Mouse (Mus musculus) CH12.LX (cell line): ENCODE results near the gene Runx2. TPM values are rescaled to one million over a fixed set of nuclear protein-coding genes. Genes with fewer than 3 reads are reported as not detected.

Source experiments
- DNase-seq: peaks from one replicate; pipeline ENCODE4 v3.0.0-alpha.2; 2013; ENCODE audit errors: extremely low read depth
- H3K27ac ChIP-seq: 2 replicates; pipeline ENCODE4 v1.5.1; 2012; ENCODE audit warnings: low read depth, mild to moderate bottlenecking, control low read depth, moderate library complexity; ENCODE audit not compliant: insufficient read depth
- H3K27me3 ChIP-seq: replicated peaks from 2 replicates; pipeline ENCODE3; 2012; ENCODE audit warnings: inconsistent platforms
- H3K36me3 ChIP-seq, 2 experiments: replicated peaks in 1 of 2; 2 replicates each; pipeline versions ENCODE3 to v1.6.1; 2012; ENCODE audit warnings: inconsistent platforms in 1 of 2, low read length in 1 of 2, mild to moderate bottlenecking in 1 of 2, mixed read lengths in 1 of 2, moderate library complexity in 1 of 2; ENCODE audit not compliant: control insufficient read depth in 1 of 2, insufficient read depth in 1 of 2
- H3K4me1 ChIP-seq, 2 experiments: 2 replicates each; pipeline ENCODE4 v1.6.1; 2012; ENCODE audit warnings: inconsistent platforms in 1 of 2, moderate library complexity in 1 of 2; ENCODE audit not compliant: insufficient read depth in 2 of 2, control insufficient read depth in 1 of 2
- H3K4me2 ChIP-seq: 2 replicates; pipeline ENCODE4 v1.6.1; 2012; ENCODE audit warnings: low read depth, mild to moderate bottlenecking, control low read depth; ENCODE audit not compliant: poor library complexity, insufficient read depth, severe bottlenecking
- H3K4me3 ChIP-seq, 3 experiments: fragments of 150-350 bp in 1 of 3; sonication (generic) in 1 of 3; replicated peaks in 1 of 3; 2 replicates each; pipeline versions ENCODE3 to v1.5.1; 2011 to 2012; ENCODE audit warnings: low read depth in 2 of 3, low read length in 2 of 3, mild to moderate bottlenecking in 2 of 3, moderate library complexity in 2 of 3, control low read depth in 1 of 3, improper control_type of control experiment in 1 of 3, inconsistent platforms in 1 of 3, mixed read lengths in 1 of 3; ENCODE audit not compliant: poor library complexity in 1 of 3
- H3K79me2 ChIP-seq: replicated peaks from 2 replicates; pipeline ENCODE4 v1.6.1; 2012; ENCODE audit warnings: mild to moderate bottlenecking, moderate library complexity; ENCODE audit not compliant: control insufficient read depth, poor library complexity, insufficient read depth, severe bottlenecking; ENCODE audit errors: extremely low read depth
- H3K9ac ChIP-seq: 2 replicates; pipeline ENCODE4 v1.6.1; 2012; ENCODE audit warnings: low read depth, mild to moderate bottlenecking, control low read depth, moderate library complexity; ENCODE audit not compliant: insufficient read depth
- H3K9me3 ChIP-seq: replicated peaks from 2 replicates; pipeline ENCODE3; 2012; ENCODE audit warnings: low read length, inconsistent platforms, mixed read lengths
- BHLHE40 ChIP-seq: IDR thresholded peaks from 2 replicates; pipeline ENCODE4 v1.6.1; 2011; ENCODE audit warnings: mild to moderate bottlenecking, low read depth, low read length, improper control_type of control experiment
- CHD1 ChIP-seq: IDR thresholded peaks from 2 replicates; pipeline ENCODE4 v1.6.1; 2012; ENCODE audit warnings: low read depth, low read length, improper control_type of control experiment, inconsistent platforms
- CHD2 ChIP-seq: IDR thresholded peaks from 2 replicates; pipeline ENCODE4 v1.6.1; 2011; ENCODE audit warnings: low read length, improper control_type of control experiment
- CTCF ChIP-seq, 2 experiments: IDR thresholded peaks in 1 of 2; conservative IDR thresholded peaks in 1 of 2; 2 replicates each; pipeline ENCODE4 v1.5.1; 2011 to 2012; ENCODE audit warnings: low read depth in 2 of 2, low read length in 2 of 2, improper control_type of control experiment in 1 of 2, inconsistent platforms in 1 of 2, mild to moderate bottlenecking in 1 of 2, moderate library complexity in 1 of 2
- E2F4 ChIP-seq: IDR thresholded peaks from 2 replicates; pipeline ENCODE4 v1.6.1; 2011; ENCODE audit warnings: low read depth, low read length, improper control_type of control experiment; ENCODE audit not compliant: insufficient replicate concordance
- EP300 ChIP-seq: IDR thresholded peaks from 2 replicates; pipeline ENCODE4 v1.6.1; 2011; ENCODE audit warnings: low read length, improper control_type of control experiment
- GABPA ChIP-seq: IDR thresholded peaks from 2 replicates; pipeline ENCODE4 v1.6.1; 2012; ENCODE audit warnings: low read depth, low read length, improper control_type of control experiment, inconsistent platforms; ENCODE audit not compliant: insufficient replicate concordance
- HCFC1 ChIP-seq: IDR thresholded peaks from 2 replicates; pipeline ENCODE4 v1.6.1; 2012; ENCODE audit warnings: low read depth, mild to moderate bottlenecking, inconsistent platforms, low read length, improper control_type of control experiment
- IRF4 ChIP-seq: IDR thresholded peaks from 2 replicates; pipeline ENCODE4 v1.6.1; 2014; ENCODE audit warnings: low read depth, mild to moderate bottlenecking, inconsistent platforms, low read length, improper control_type of control experiment
- JUND ChIP-seq: conservative IDR thresholded peaks from 2 replicates; pipeline ENCODE4 v1.6.1; 2011; ENCODE audit warnings: low read depth, low read length, improper control_type of control experiment
- MXI1 ChIP-seq: IDR thresholded peaks from 2 replicates; pipeline ENCODE4 v1.6.1; 2011; ENCODE audit warnings: mild to moderate bottlenecking, low read depth, low read length, improper control_type of control experiment
- PAX5 ChIP-seq: IDR thresholded peaks from 2 replicates; pipeline ENCODE4 v1.6.1; 2012; ENCODE audit warnings: low read length, inconsistent platforms, mixed read lengths
- TCF12 ChIP-seq: IDR thresholded peaks from 2 replicates; pipeline ENCODE4 v1.6.1; 2014; ENCODE audit warnings: low read depth, mild to moderate bottlenecking, inconsistent platforms, low read length, improper control_type of control experiment
- UBTF ChIP-seq: IDR thresholded peaks from 2 replicates; pipeline ENCODE4 v1.6.1; 2012; ENCODE audit warnings: low read depth, mild to moderate bottlenecking, inconsistent platforms, low read length, improper control_type of control experiment, moderate library complexity
- USF2 ChIP-seq: conservative IDR thresholded peaks from 2 replicates; pipeline ENCODE4 v1.6.1; 2011; ENCODE audit warnings: low read depth, low read length, improper control_type of control experiment
- ZC3H11A ChIP-seq: IDR thresholded peaks from 2 replicates; pipeline ENCODE4 v1.6.1; 2012; ENCODE audit warnings: low read depth, mild to moderate bottlenecking, inconsistent platforms, low read length, improper control_type of control experiment
- dilution Hi-C: fragments of 300-500 bp; cut with MboI; formaldehyde crosslinking; loops from 2 replicates; pipeline ENCODE4 v1.14.3; 2020; ENCODE audit warnings: low sequenced_read_pairs; ENCODE audit not compliant: extremely low pct_unique_long_range_greater_than_20kb, extremely low pct_ligation_motif_present
- in situ Hi-C: fragments of 300-500 bp; cut with MboI; formaldehyde crosslinking; loops from 3 replicates; pipeline ENCODE4 v1.14.3; 2019; ENCODE audit warnings: low sequenced_read_pairs, low pct_ligation_motif_present, low pct_unique_long_range_greater_than_20kb, mixed read lengths
- polyA plus RNA-seq: library from polyadenylated mRNA; unstranded; fragments of >175 nt; gene quantifications from 2 replicates; pipeline ENCODE4 v1.2.1, GENCODE M21; 2012; ENCODE audit warnings: low read depth; ENCODE audit not compliant: insufficient read length
- total RNA-seq, 2 experiments: library from RNA; depleted of rRNA; stranded (reverse); fragments of 300-350 nt in 1 of 2; fragments of >200 nt in 1 of 2; gene quantifications; 2 replicates each; pipeline ENCODE4 v1.2.3; 2012 to 2014

Runx2 gene
- total and polyA plus RNA-seq, 3 experiments = 0.70 to 1.4 (median 1.1) TPM

GRCm38 (mm10) chr17:44570899-44571298, 243.7 kb downstream of the Runx2 start:
- H3K9ac ChIP-seq = no peak overlapping the region
- no peak for DNase-seq
- no peaks in the 10 kb centered on the region for H3K9me3 ChIP-seq
- H3K36me3 ChIP-seq = no peaks in the 10 kb centered on the region
- no peaks in the 10 kb centered on the region for H3K79me2 ChIP-seq
- H3K27me3 ChIP-seq = no peaks in the 10 kb centered on the region
- peaks cover 12 to 14% of the 10 kb centered on the region in 2 experiments for H3K4me1 ChIP-seq
- dilution Hi-C loops (no loop called here), in situ Hi-C loops (loop anchor here (25.0 kb wide), 1 partner anchor 466 kb away; no protein-coding TSS in a partner anchor)
- TF ChIP-seq UBTF = no peak
- no peak overlapping the region for H3K27ac ChIP-seq
- H3K4me3 ChIP-seq = no peak overlapping the region
- H3K4me2 ChIP-seq = no peak overlapping the region

- H3K4me3 ChIP-seq = no peak overlapping the region
- no peaks in the 10 kb centered on the region for H3K79me2 ChIP-seq
- no peaks in the 10 kb centered on the region for H3K27me3 ChIP-seq
- no peak for DNase-seq
- in situ Hi-C loops = loop anchor here (25.0 kb wide), 1 partner anchor 468 kb away; no protein-coding TSS in a partner anchor
- peaks cover 22 to 30% of the 10 kb centered on the region in 2 experiments for H3K4me1 ChIP-seq
- dilution Hi-C loops = no loop called here
- no peak overlapping the region for H3K9ac ChIP-seq
- no peaks in the 10 kb centered on the region for H3K36me3 ChIP-seq
- H3K27ac ChIP-seq = no peak overlapping the region
- H3K4me2 ChIP-seq = no peak overlapping the region
- H3K9me3 ChIP-seq = no peaks in the 10 kb centered on the region
- TF ChIP-seq TCF12 = no peak
- TF ChIP-seq GABPA = no peak
- no peak for TF ChIP-seq PAX5
- no peak for TF ChIP-seq ZC3H11A
- no peak for TF ChIP-seq CHD1
- no peak for TF ChIP-seq UBTF
- no peak for TF ChIP-seq USF2
- no peak for TF ChIP-seq CTCF (conservative IDR thresholded peaks at IDR 0.05 in 1 of 2, IDR thresholded peaks at IDR 0.05 in 1 of 2; ENCODE audit: low read depth in 2 of 2, low read length in 2 of 2)
- TF ChIP-seq EP300 = no peak
- TF ChIP-seq JUND = no peak
- no peak for TF ChIP-seq CHD2
- no peak for TF ChIP-seq BHLHE40
- no peak for TF ChIP-seq E2F4
- TF ChIP-seq IRF4 = no peak
- no peak for TF ChIP-seq HCFC1
- no peak for TF ChIP-seq MXI1
Measured at GRCm38 (mm10) chr17:44569020-44569621, 245.5 kb downstream of the Runx2 start.
